Mouse (Mus musculus): ENCODE measurements around the gene Pfdn5. TPM values are rescaled to one million over a fixed set of nuclear protein-coding genes. Genes with fewer than 3 reads are reported as not detected.

Gene Pfdn5
- polyA plus RNA-seq, 1 experiment from 2014 or later: 514 TPM

GRCm38 (mm10) chr15:102287395-102287794 lies 38.5 kb upstream of the Pfdn5 start:
- H3K36me3 ChIP-seq (ENCODE audit: control insufficient read depth, insufficient read depth, low read length): no peaks in the 10 kb centered on the region
- no peak overlapping the region for H3K4me3 ChIP-seq (ENCODE audit: low read depth, low read length)
- ATAC-seq (ENCODE audit: insufficient number of reproducible peaks, insufficient read depth, low FRiP score, low read depth): 0 out of 2 replicates have a peak, but pooled peaks have one; percentile 16
- no peaks in the 10 kb centered on the region for H3K9me3 ChIP-seq (ENCODE audit: control insufficient read depth, low read depth, low read length)
- H3K27ac ChIP-seq (ENCODE audit: low read length): no peak overlapping the region; the same call in 1 of the 2 replicates
- H3K4me2 ChIP-seq (replicated peaks; ENCODE audit: low read depth, low read length): no peak overlapping the region
- no peaks in the 10 kb centered on the region for H3K27me3 ChIP-seq (ENCODE audit: control insufficient read depth, insufficient read depth, low read length)
- H3K9ac ChIP-seq (replicated peaks; ENCODE audit: low read depth, low read length): no peak overlapping the region
- H3K4me1 ChIP-seq (ENCODE audit: control insufficient read depth, insufficient read depth, low read length): no peaks in the 10 kb centered on the region

- ATAC-seq (ENCODE audit: insufficient number of reproducible peaks, insufficient read depth, low FRiP score, low read depth): peak; percentile 97
- Histone ChIP-seq H3K4me1 (ENCODE audit: control insufficient read depth, insufficient read depth, low read length) (0 out of 2 replicates have a peak, but pooled peaks cover 3% of the 10 kb centered on the region), H3K9me3 (ENCODE audit: control insufficient read depth, low read depth, low read length) (no peaks in the 10 kb centered on the region), H3K4me2 (replicated peaks; ENCODE audit: low read depth, low read length) (peak within 1 kb of the TSS; percentile 69), H3K36me3 (ENCODE audit: control insufficient read depth, insufficient read depth, low read length) (peaks cover 23% of the 10 kb centered on the region), H3K9ac (replicated peaks; ENCODE audit: low read depth, low read length) (peak within 1 kb of the TSS; percentile 37), H3K4me3 (ENCODE audit: low read depth, low read length) (peak within 1 kb of the TSS; percentile 69), H3K27ac (ENCODE audit: low read length) (no peak within 1 kb of the TSS), H3K27me3 (ENCODE audit: control insufficient read depth, insufficient read depth, low read length) (no peaks in the 10 kb centered on the region)
- WGBS: 7% methylated on average over 25 of the region's 25 CpGs
These were observed 30.1 kb upstream of the Pfdn5 start, which contains the start of gene Espl1 for GRCm38 (mm10) chr15:102295633-102296367. Gene Espl1, plus strand, starts transcription at chr15:102296266.

GRCm38 (mm10) chr15:102296368-102297006 lies 29.4 kb upstream of the Pfdn5 start:
- Histone ChIP-seq H3K9ac (replicated peaks; ENCODE audit: low read depth, low read length) (peak overlapping the region; percentile 37), H3K27ac (ENCODE audit: low read length) (no peak overlapping the region), H3K4me3 (ENCODE audit: low read depth, low read length) (peak overlapping the region; percentile 69), H3K36me3 (ENCODE audit: control insufficient read depth, insufficient read depth, low read length) (peaks cover 30% of the 10 kb centered on the region), H3K4me1 (ENCODE audit: control insufficient read depth, insufficient read depth, low read length) (0 out of 2 replicates have a peak, but pooled peaks cover 3% of the 10 kb centered on the region), H3K9me3 (ENCODE audit: control insufficient read depth, low read depth, low read length) (no peaks in the 10 kb centered on the region), H3K4me2 (replicated peaks; ENCODE audit: low read depth, low read length) (peak overlapping the region; percentile 69), H3K27me3 (ENCODE audit: control insufficient read depth, insufficient read depth, low read length) (no peaks in the 10 kb centered on the region)
- 5% methylated on average over 24 of the region's 24 CpGs for WGBS
- no peak for ATAC-seq (ENCODE audit: insufficient number of reproducible peaks, insufficient read depth, low FRiP score, low read depth)

GRCm38 (mm10) chr15:102302542-102302941 lies 23.4 kb upstream of the Pfdn5 start:
- WGBS: 81% methylated on average over 6 of the region's 6 CpGs
- no peak overlapping the region for H3K9ac ChIP-seq (replicated peaks; ENCODE audit: low read depth, low read length)
- peaks cover 60% of the 10 kb centered on the region for H3K36me3 ChIP-seq (ENCODE audit: control insufficient read depth, insufficient read depth, low read length)
- no peak overlapping the region for H3K27ac ChIP-seq (ENCODE audit: low read length)
- no peaks in the 10 kb centered on the region for H3K9me3 ChIP-seq (ENCODE audit: control insufficient read depth, low read depth, low read length)
- no peaks in the 10 kb centered on the region for H3K4me1 ChIP-seq (ENCODE audit: control insufficient read depth, insufficient read depth, low read length)
- H3K4me3 ChIP-seq (ENCODE audit: low read depth, low read length): no peak overlapping the region
- ATAC-seq (ENCODE audit: insufficient number of reproducible peaks, insufficient read depth, low FRiP score, low read depth): no peak
- no peaks in the 10 kb centered on the region for H3K27me3 ChIP-seq (ENCODE audit: control insufficient read depth, insufficient read depth, low read length)
- H3K4me2 ChIP-seq (replicated peaks; ENCODE audit: low read depth, low read length): no peak overlapping the region

- H3K4me1 ChIP-seq (ENCODE audit: control insufficient read depth, insufficient read depth, low read length): no peaks in the 10 kb centered on the region; the same call in 1 of the 2 replicates
- no peaks in the 10 kb centered on the region for H3K9me3 ChIP-seq (ENCODE audit: control insufficient read depth, low read depth, low read length)
- no peak overlapping the region for H3K9ac ChIP-seq (replicated peaks; ENCODE audit: low read depth, low read length)
- no peaks in the 10 kb centered on the region for H3K27me3 ChIP-seq (ENCODE audit: control insufficient read depth, insufficient read depth, low read length)
- H3K27ac ChIP-seq (ENCODE audit: low read length): no peak overlapping the region
- no peak for ATAC-seq (ENCODE audit: insufficient number of reproducible peaks, insufficient read depth, low FRiP score, low read depth)
- 87% methylated on average over 9 of the region's 9 CpGs for WGBS
- H3K36me3 ChIP-seq (ENCODE audit: control insufficient read depth, insufficient read depth, low read length): peaks cover 54% of the 10 kb centered on the region
- no peak overlapping the region for H3K4me3 ChIP-seq (ENCODE audit: low read depth, low read length)
- H3K4me2 ChIP-seq (replicated peaks; ENCODE audit: low read depth, low read length): no peak overlapping the region
These were observed 17.2 kb upstream of the Pfdn5 start for GRCm38 (mm10) chr15:102308717-102309116.

- Histone ChIP-seq H3K4me3 (ENCODE audit: low read depth, low read length) (no peak overlapping the region), H3K9me3 (ENCODE audit: control insufficient read depth, low read depth, low read length) (no peaks in the 10 kb centered on the region), H3K36me3 (ENCODE audit: control insufficient read depth, insufficient read depth, low read length) (peaks cover 51% of the 10 kb centered on the region), H3K4me1 (ENCODE audit: control insufficient read depth, insufficient read depth, low read length) (no peaks in the 10 kb centered on the region; the same call in 1 of the 2 replicates), H3K9ac (replicated peaks; ENCODE audit: low read depth, low read length) (no peak overlapping the region), H3K4me2 (replicated peaks; ENCODE audit: low read depth, low read length) (no peak overlapping the region), H3K27me3 (ENCODE audit: control insufficient read depth, insufficient read depth, low read length) (no peaks in the 10 kb centered on the region), H3K27ac (ENCODE audit: low read length) (peak overlapping the region; percentile 49; the same call in 1 of the 2 replicates)
- WGBS: 42% methylated on average over 10 of the region's 10 CpGs
- peak; percentile 56; the same call in 1 of the 2 replicates for ATAC-seq (ENCODE audit: insufficient number of reproducible peaks, insufficient read depth, low FRiP score, low read depth)
These were observed 15.7 kb upstream of the Pfdn5 start for GRCm38 (mm10) chr15:102310074-102310845.

GRCm38 (mm10) chr15:102311489-102311888 lies 14.4 kb upstream of the Pfdn5 start:
- peaks cover 52% of the 10 kb centered on the region for H3K36me3 ChIP-seq (ENCODE audit: control insufficient read depth, insufficient read depth, low read length)
- H3K27ac ChIP-seq (ENCODE audit: low read length): no peak overlapping the region
- no peak overlapping the region for H3K4me3 ChIP-seq (ENCODE audit: low read depth, low read length)
- no peaks in the 10 kb centered on the region for H3K27me3 ChIP-seq (ENCODE audit: control insufficient read depth, insufficient read depth, low read length)
- H3K9ac ChIP-seq (replicated peaks; ENCODE audit: low read depth, low read length): no peak overlapping the region
- no peak overlapping the region for H3K4me2 ChIP-seq (replicated peaks; ENCODE audit: low read depth, low read length)
- no peak for ATAC-seq (ENCODE audit: insufficient number of reproducible peaks, insufficient read depth, low FRiP score, low read depth)
- H3K4me1 ChIP-seq (ENCODE audit: control insufficient read depth, insufficient read depth, low read length): no peaks in the 10 kb centered on the region; the same call in 1 of the 2 replicates
- no peaks in the 10 kb centered on the region for H3K9me3 ChIP-seq (ENCODE audit: control insufficient read depth, low read depth, low read length)

GRCm38 (mm10) chr15:102315292-102315691 lies 10.6 kb upstream of the Pfdn5 start:
- Histone ChIP-seq H3K9ac (replicated peaks; ENCODE audit: low read depth, low read length) (no peak overlapping the region), H3K4me1 (ENCODE audit: control insufficient read depth, insufficient read depth, low read length) (no peaks in the 10 kb centered on the region), H3K4me3 (ENCODE audit: low read depth, low read length) (no peak overlapping the region), H3K27ac (ENCODE audit: low read length) (no peak overlapping the region), H3K27me3 (ENCODE audit: control insufficient read depth, insufficient read depth, low read length) (no peaks in the 10 kb centered on the region), H3K9me3 (ENCODE audit: control insufficient read depth, low read depth, low read length) (no peaks in the 10 kb centered on the region), H3K4me2 (replicated peaks; ENCODE audit: low read depth, low read length) (no peak overlapping the region), H3K36me3 (ENCODE audit: control insufficient read depth, insufficient read depth, low read length) (peaks cover 53% of the 10 kb centered on the region)
- WGBS: 87% methylated on average over 8 of the region's 8 CpGs
- ATAC-seq (ENCODE audit: insufficient number of reproducible peaks, insufficient read depth, low FRiP score, low read depth): no peak

Data from stomach, embryonic 14.5 days (tissue).